Mouse (Mus musculus) ES-E14 (cell line): ENCODE measurements at regions not wholly inside any gene's neighbourhood (a gene's known extent, or its start where the extent isn't known, plus 50 kb on each side); places are given as distances from the start of the nearest gene placed in this dataset.

Source experiments
- DNase-seq: peaks from one replicate; pipeline ENCODE4 v3.0.0-alpha.2; 2013; ENCODE audit warnings: low read depth, low spot score
- H3K27ac ChIP-seq: 2 replicates; pipeline ENCODE4 v1.5.1; 2012; ENCODE audit warnings: low read depth, mild to moderate bottlenecking, low read length, moderate library complexity, mixed read lengths; ENCODE audit not compliant: poor library complexity, insufficient read depth, severe bottlenecking
- H3K36me3 ChIP-seq: 2 replicates; pipeline ENCODE4 v1.6.1; 2012; ENCODE audit warnings: mild to moderate bottlenecking, low read length, moderate library complexity, mixed read lengths; ENCODE audit not compliant: control insufficient read depth, poor library complexity, insufficient read depth, severe bottlenecking
- H3K4me1 ChIP-seq, 2 experiments: fragments of 150-350 bp in 1 of 2; sonication (generic) in 1 of 2; 2 replicates each; pipeline ENCODE4 v1.6.1; 2012; ENCODE audit warnings: low read length in 2 of 2, mild to moderate bottlenecking in 1 of 2, mixed read lengths in 1 of 2; ENCODE audit not compliant: control insufficient read depth in 2 of 2, insufficient read depth in 2 of 2, poor library complexity in 1 of 2
- H3K4me3 ChIP-seq, 2 experiments: fragments of 150-350 bp in 1 of 2; sonication (generic) in 1 of 2; 2 replicates each; pipeline ENCODE4 v1.5.1; 2012; ENCODE audit warnings: low read length in 2 of 2, low read depth in 1 of 2, mild to moderate bottlenecking in 1 of 2, mixed read lengths in 1 of 2; ENCODE audit not compliant: insufficient read depth in 1 of 2, poor library complexity in 1 of 2, severe bottlenecking in 1 of 2
- H3K9ac ChIP-seq: 2 replicates; pipeline ENCODE4 v1.6.1; 2012; ENCODE audit warnings: low read depth, mild to moderate bottlenecking, low read length, mixed read lengths; ENCODE audit not compliant: poor library complexity, insufficient read depth, severe bottlenecking
- H3K9me3 ChIP-seq: fragments of 150-350 bp; sonication (generic); 2 replicates; pipeline ENCODE4 v1.6.1; 2012; ENCODE audit warnings: low read depth, mild to moderate bottlenecking, low read length; ENCODE audit not compliant: control insufficient read depth, insufficient read depth
- CHD2 ChIP-seq: IDR thresholded peaks from 2 replicates; pipeline ENCODE4 v1.6.1; 2014; ENCODE audit warnings: mild to moderate bottlenecking, low read depth, low read length, inconsistent platforms
- HCFC1 ChIP-seq: IDR thresholded peaks from 2 replicates; pipeline ENCODE4 v1.6.1; 2012; ENCODE audit warnings: low read length, inconsistent platforms, borderline replicate concordance; ENCODE audit not compliant: insufficient read depth
- MAFK ChIP-seq: IDR thresholded peaks from 2 replicates; pipeline ENCODE4 v1.6.1; 2014; ENCODE audit warnings: mild to moderate bottlenecking, low read depth, low read length, inconsistent platforms; ENCODE audit not compliant: insufficient read depth
- ZC3H11A ChIP-seq: IDR thresholded peaks from 2 replicates; pipeline ENCODE4 v1.6.1; 2012; ENCODE audit warnings: low read depth, mild to moderate bottlenecking, inconsistent platforms, low read length, borderline replicate concordance
- ZNF384 ChIP-seq: IDR thresholded peaks from 2 replicates; pipeline ENCODE4 v1.6.1; 2012; ENCODE audit warnings: low read depth, low read length, inconsistent platforms
- in situ Hi-C, 2 experiments: fragments of 600-800 bp; cut with MboI; formaldehyde crosslinking; loops; one replicate each; pipeline ENCODE4 v1.15.1; 2025; ENCODE audit warnings: low sequenced_read_pairs in 2 of 2, inconsistent platforms in 1 of 2; ENCODE audit not compliant: unreplicated experiment in 2 of 2

- in situ Hi-C loops, result no loop called here
- TF ChIP-seq HCFC1 (no peak), CHD2 (no peak), MAFK (no peak), ZC3H11A (no peak), ZNF384 (no peak)
Measured at GRCm38 (mm10) chr14:105684329-105684728, 212.3 kb downstream of the Spry2 start.

GRCm38 (mm10) chr14:105676646-105676930, 220.0 kb downstream of the Spry2 start:
- DNase-seq, result no peak
- Histone ChIP-seq H3K4me1 (peaks cover 0 to 3% of the 10 kb centered on the region in 2 experiments; a peak in 2 of 4 replicates), H3K9me3 (no peaks in the 10 kb centered on the region), H3K36me3 (no peaks in the 10 kb centered on the region), H3K27ac (no peak overlapping the region), H3K9ac (no peak overlapping the region), H3K4me3 (no peak overlapping the region)
- TF ChIP-seq MAFK (no peak), ZNF384 (no peak), ZC3H11A (no peak), HCFC1 (no peak), CHD2 (no peak)
- in situ Hi-C loops, result no loop called here

More at GRCm38 (mm10) chr14:105684329-105684728, 212.3 kb downstream of the Spry2 start:
- no peak for DNase-seq
- H3K36me3 ChIP-seq, result no peaks in the 10 kb centered on the region
- no peaks in the 10 kb centered on the region for H3K9me3 ChIP-seq
- no peak overlapping the region for H3K4me3 ChIP-seq
- no peak overlapping the region for H3K9ac ChIP-seq
- peaks cover 2 to 3% of the 10 kb centered on the region in 2 experiments; a peak in 2 of 4 replicates for H3K4me1 ChIP-seq
- H3K27ac ChIP-seq, result no peak overlapping the region

- peak; percentile 21 for DNase-seq
- Histone ChIP-seq H3K36me3 (no peaks in the 10 kb centered on the region), H3K27ac (no peak overlapping the region), H3K4me1 (peaks cover 0 to 3% of the 10 kb centered on the region in 2 experiments; a peak in 2 of 4 replicates), H3K9ac (no peak overlapping the region), H3K9me3 (no peaks in the 10 kb centered on the region), H3K4me3 (no peak overlapping the region)
- TF ChIP-seq HCFC1, result no peak
- in situ Hi-C loops, result no loop called here
Measured at GRCm38 (mm10) chr14:105675801-105676645, 220.6 kb downstream of the Spry2 start.

- Histone ChIP-seq H3K9me3 (no peaks in the 10 kb centered on the region), H3K4me1 (peaks cover 0 to 3% of the 10 kb centered on the region in 2 experiments; a peak in 2 of 4 replicates), H3K36me3 (no peaks in the 10 kb centered on the region), H3K4me3 (no peak overlapping the region), H3K9ac (no peak overlapping the region), H3K27ac (no peak overlapping the region)
- no peak for DNase-seq
- in situ Hi-C loops, result no loop called here
- TF ChIP-seq ZC3H11A, result no peak
- no peak for TF ChIP-seq MAFK
Measured at GRCm38 (mm10) chr14:105675006-105675405, 221.6 kb downstream of the Spry2 start.

GRCm38 (mm10) chr14:105668969-105669368, 227.7 kb downstream of the Spry2 start:
- Histone ChIP-seq H3K4me1 (peaks cover 0 to 3% of the 10 kb centered on the region in 2 experiments; a peak in 2 of 4 replicates), H3K9ac (no peak overlapping the region), H3K9me3 (no peaks in the 10 kb centered on the region), H3K4me3 (no peak overlapping the region), H3K36me3 (no peaks in the 10 kb centered on the region), H3K27ac (no peak overlapping the region)
- in situ Hi-C loops, result no loop called here
- TF ChIP-seq HCFC1, result no peak
- no peak for TF ChIP-seq ZC3H11A
- TF ChIP-seq MAFK, result no peak
- no peak for DNase-seq
